Mouse (Mus musculus) cerebellum, postnatal 36 days (tissue): ENCODE measurements around the gene Lrrc1.

ENCODE experiments used
- DNase-seq, 2 experiments: peaks; one replicate each; pipeline ENCODE4 v3.0.0; 2021 to 2022; ENCODE audit warnings: mixed read lengths in 2 of 2

Lrrc1 gene

GRCm38 (mm10) chr9:77420200-77420585 is 124.5 kb downstream of the Lrrc1 start:
- DNase-seq, result no peak

DNA sequence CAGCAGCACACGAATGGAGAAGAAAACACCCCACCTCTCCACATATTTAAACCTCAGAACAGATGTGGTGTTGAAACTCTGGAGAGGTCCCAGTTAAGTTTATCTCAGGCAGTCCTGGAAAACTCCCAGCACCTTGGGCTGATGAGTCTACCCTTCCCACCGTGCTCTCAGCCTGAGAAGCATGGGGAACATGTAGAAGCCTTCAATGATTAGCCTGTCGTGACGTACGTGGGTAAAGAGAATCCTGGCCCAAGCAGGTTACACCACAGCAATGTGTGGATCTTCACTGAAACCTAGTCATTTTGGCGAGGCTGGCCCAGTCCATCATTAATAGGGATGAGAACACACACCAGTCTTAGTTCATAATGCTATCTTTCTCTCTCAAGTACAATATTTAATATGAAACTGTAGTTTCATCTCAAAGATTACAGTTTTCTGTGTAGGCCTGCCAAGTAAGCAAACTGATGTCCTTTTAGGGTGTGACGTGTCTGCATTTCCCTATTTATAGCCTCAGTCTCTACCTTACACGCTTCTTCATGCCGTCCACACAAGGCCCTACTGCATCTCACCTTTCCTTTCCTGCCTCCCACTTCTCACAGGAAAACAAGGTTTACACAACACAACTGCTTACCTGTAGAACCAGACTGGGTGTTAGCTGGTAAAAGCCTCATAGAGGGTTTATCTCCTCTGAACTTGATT is 125.0 kb downstream of the Lrrc1 start:
- DNase-seq, result no peak

GRCm38 (mm10) chr9:77418800-77419199 is 125.9 kb downstream of the Lrrc1 start:
- no peak for DNase-seq

GRCm38 (mm10) chr9:77416486-77416885 is 128.2 kb downstream of the Lrrc1 start:
- DNase-seq, result no peak

DNA sequence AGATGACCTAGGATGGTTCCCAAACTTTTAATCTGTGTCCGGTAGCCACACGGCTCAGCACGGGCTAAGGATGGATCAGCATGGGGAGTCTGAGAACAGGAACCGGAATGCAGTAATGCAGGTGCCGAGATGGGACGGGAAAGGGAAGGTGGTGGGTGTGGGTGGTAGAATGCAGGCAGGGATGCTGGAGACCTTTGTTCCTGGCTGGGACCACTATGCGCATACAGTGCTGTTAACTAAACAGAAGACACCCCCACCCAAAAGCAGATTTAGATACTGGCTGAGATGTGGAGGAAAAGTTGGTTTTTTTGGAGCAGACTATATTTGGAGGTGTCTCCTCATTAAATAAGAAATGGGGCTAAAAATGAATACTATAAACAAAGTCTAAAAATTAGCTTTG is 128.7 kb downstream of the Lrrc1 start:
- DNase-seq, result no peak

DNA sequence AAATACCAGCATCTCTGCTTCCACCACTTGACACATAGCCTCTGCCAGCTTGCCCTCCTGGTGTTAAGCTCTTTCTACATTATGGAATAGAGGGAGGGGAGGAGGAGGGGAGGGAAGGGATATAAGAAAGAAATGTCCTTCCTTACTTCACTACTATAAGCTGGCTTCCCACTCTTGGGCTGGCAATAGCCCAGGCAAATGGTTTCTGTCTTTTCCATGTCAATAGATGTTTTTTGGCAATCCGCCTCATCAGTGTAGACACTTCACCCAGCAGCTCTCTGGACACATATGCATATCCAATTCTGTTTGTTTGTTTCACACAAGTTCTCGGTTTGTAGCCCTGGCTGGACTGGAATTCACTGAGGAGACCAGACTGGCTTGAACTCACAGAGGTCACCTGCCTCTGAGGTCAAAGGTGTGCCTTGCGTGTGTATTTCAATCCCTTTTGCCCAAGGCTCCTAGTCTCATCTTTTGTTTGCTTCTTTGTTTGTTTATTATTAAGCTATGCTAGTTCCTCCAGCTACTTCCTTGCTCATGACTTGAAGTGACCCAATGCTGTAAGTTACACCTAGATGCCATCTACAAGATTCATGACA is 132.7 kb downstream of the Lrrc1 start:
- no peak for DNase-seq

DNA sequence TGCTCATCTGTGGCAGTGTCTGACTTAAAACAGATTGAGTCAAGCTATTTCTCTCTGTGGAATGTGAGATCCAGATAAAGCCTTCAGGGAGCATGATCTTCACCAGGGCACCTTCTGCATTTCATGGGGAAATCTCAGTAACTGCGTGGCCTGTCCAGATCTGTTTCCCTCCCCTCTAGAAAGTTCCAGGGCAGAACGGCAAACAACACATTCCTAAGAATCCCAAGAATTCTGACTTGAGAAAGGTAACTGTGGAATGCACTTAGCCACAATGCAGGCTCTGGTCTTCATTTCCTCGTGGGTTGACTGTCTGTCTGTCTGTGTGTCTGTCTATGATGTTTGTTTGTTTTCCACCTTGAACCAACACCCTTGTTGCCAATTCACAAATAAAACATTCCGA is 133.7 kb downstream of the Lrrc1 start:
- no peak for DNase-seq

GRCm38 (mm10) chr9:77410524-77410923 is 134.1 kb downstream of the Lrrc1 start:
- no peak for DNase-seq

DNA sequence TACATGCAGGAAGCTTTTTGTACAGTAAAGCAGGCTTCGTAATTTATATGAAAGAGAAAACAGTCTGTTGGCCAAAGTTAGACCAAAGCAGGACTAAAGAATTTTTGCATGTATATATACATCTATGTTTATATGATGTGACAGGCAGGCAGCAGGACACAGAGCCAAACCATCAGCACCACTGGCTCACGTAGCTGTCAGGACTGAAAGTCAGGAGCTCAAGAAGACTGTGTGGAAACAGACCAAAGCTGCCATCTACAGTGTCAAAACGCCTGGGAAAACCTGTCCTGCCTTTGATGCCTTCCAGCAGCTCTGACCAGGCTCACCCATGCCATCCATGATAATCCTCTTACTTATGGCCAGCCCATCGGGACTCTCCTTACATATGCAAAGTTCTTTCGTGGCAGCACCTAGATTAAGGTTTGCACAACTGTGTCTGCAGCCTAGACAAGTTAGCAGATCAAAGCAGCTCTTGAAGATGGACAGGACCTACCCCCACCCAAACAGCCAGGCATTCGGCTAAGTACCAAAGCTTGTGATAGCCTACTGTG is 136.5 kb downstream of the Lrrc1 start:
- no peak for DNase-seq

DNA sequence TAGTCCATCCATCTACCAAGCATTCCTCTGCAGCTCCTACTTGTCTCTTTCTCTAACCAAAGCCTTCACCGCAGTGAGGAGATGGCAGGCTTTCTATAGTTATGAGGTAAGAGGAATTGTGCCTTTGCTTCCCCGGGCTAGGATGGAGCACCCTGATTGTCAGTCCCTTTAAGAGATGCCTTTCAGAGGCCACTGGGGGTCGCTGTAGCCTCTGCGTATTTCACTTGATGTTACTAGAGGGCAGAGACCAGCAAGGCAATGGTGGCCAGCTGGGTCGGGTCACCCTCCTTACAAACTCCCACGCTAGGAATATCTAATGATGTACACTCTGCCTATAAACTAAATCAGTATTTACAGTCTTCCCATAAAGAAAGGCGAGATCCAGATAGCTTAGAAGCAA is 137.8 kb downstream of the Lrrc1 start:
- no peak for DNase-seq

- no peak for DNase-seq
Measured at GRCm38 (mm10) chr9:77404458-77404857, 140.2 kb downstream of the Lrrc1 start.

- DNase-seq, result no peak
Measured at GRCm38 (mm10) chr9:77403961-77404360, 140.7 kb downstream of the Lrrc1 start.

DNA sequence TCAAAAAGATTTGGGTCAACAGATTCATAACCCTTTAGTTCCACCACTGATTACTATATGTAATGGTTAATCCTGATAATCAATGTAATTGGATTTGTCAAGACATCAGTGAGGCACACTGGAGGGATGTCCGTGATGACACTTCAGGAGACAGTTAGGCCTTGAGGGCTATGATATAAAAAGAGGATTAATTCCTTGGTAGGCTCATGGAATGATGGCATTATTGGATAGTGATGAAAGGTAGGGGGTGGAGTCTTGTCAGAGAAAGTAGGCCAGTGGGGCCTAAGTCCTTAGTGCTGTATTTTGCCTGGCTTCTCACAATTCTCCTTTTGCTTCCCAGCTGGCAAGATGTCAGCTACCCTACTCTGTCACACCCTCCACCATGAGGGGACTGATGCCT is 141.7 kb downstream of the Lrrc1 start:
- no peak for DNase-seq

DNA sequence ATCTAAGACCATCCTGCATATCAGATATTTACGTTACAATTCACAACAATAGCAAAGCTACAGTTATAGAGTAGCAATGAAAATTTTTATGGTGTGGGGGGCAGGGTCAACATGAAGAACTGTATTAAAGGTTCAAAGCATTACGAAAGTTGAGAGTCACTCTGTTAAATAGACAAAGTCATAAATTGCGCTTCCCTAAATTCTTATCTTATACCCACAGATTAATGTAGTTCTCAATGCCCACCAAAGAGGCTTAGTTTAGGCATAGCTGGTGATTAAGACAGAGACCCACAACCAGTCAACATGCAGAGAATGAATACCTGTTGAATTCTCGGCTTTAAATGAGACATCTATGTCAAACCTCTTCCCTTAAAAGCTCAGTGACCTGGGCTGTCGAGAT is 144.9 kb downstream of the Lrrc1 start:
- no peak for DNase-seq

- DNase-seq, result no peak
Measured at GRCm38 (mm10) chr9:77398856-77399631, 145.6 kb downstream of the Lrrc1 start.

GRCm38 (mm10) chr9:77397027-77397426 is 147.6 kb downstream of the Lrrc1 start:
- DNase-seq, result no peak

GRCm38 (mm10) chr9:77391248-77391647 is 153.4 kb downstream of the Lrrc1 start:
- no peak for DNase-seq

DNA sequence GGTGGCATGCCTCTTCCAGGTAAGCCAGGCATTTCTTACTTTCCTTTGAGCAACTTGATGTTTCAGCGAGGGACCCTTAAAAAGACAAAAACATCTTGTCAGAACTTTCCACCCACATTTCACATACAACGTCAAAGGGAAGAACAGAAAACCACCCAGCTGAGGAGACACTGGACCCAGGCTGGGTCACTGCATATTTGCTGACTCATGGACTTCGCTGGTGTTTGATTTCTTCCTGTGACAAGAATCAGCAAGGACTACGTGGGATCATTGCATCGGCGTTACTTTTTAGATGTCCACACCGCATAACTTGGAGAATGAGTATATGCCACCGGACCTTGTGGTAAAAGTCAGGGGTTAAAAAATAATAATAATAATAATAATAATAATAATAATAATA is 155.7 kb downstream of the Lrrc1 start:
- DNase-seq, result no peak

- no peak for DNase-seq
Measured at GRCm38 (mm10) chr9:77386751-77387150, 157.9 kb downstream of the Lrrc1 start.

- no peak for DNase-seq
Measured at GRCm38 (mm10) chr9:77385611-77386010, 159.1 kb downstream of the Lrrc1 start.

GRCm38 (mm10) chr9:77384651-77385050 is 160.0 kb downstream of the Lrrc1 start:
- no peak for DNase-seq

- no peak for DNase-seq
Measured at GRCm38 (mm10) chr9:77383951-77384350, 160.7 kb downstream of the Lrrc1 start.

DNA sequence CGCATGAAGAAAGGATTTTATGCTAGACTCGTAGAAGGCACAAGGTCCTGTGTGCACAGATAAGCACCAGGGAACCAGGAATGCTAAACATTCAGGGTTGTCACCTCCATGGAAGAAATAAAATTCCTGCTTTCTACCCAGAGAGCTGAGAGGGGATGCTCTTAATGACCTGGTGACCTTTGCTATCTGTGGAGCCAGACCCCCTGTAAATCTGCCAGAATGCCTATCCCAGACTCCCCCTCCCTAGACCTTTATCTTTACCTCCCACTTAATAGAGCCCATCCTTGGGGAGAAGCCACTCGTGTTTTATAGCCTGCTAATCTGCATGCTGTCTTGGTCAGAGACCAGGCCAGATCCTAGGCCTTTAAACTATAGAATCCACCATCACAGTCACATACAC is 162.2 kb downstream of the Lrrc1 start:
- no peak for DNase-seq

- DNase-seq, result peak; percentile 66 to 69
Measured at GRCm38 (mm10) chr9:77381565-77381964, 163.1 kb downstream of the Lrrc1 start.
